ENCODE assay signal across 8 mouse cellular contexts in genomic region chr17:30006877-30007276, GRCm38 (mm10). TPM values are rescaled to one million over a fixed set of nuclear protein-coding genes. Genes with fewer than 3 reads are reported as not detected.
A peak's percentile ranks its signal among the peaks of the same experiment; 100 is the strongest.
DNase-seq lines count a peak whose midpoint lies in the region; ATAC-seq and TF ChIP-seq lines count a peak whose summit lies in the region.
"Had no signal": no experiment of that assay in that cellular context is flagged by ENCODE, and none has a peak within 500 bp of the region (broad histone marks: within the 10 kb centered on the region; RNA-seq: fewer than 3 reads in every experiment).

No protein-coding gene starts in this region.

- no peak overlapping the region for H3K9ac ChIP-seq in lung, embryonic 15.5 days
- H3K9ac ChIP-seq in heart, embryonic 16.5 days (ENCODE audit: low read length), result no peak overlapping the region
- H3K9ac ChIP-seq in limb, embryonic 15.5 days, result no peak overlapping the region

- peak overlapping the region; percentile 2; the same call in 1 of the 2 replicates for H3K4me3 ChIP-seq in lung, embryonic 15.5 days
- H3K4me3 ChIP-seq in heart, embryonic 16.5 days (ENCODE audit: low read length), result no peak overlapping the region
- no peak overlapping the region for H3K4me3 ChIP-seq in limb, embryonic 15.5 days
- peak overlapping the region; percentile 7 for H3K4me3 ChIP-seq in small intestine, adult 2 months (ENCODE audit: low read depth, low read length)

- TF ChIP-seq CTCF in small intestine, adult 2 months (IDR thresholded peaks at IDR 0.05; ENCODE audit: extremely low read depth, insufficient read length, insufficient replicate concordance, low read depth, low read length), result no peak

- H3K27me3 ChIP-seq in lung, embryonic 15.5 days, result no peaks in the 10 kb centered on the region
- no peaks in the 10 kb centered on the region for H3K27me3 ChIP-seq in heart, embryonic 16.5 days (ENCODE audit: control insufficient read depth, insufficient read depth, low read length)
- H3K27me3 ChIP-seq in limb, embryonic 15.5 days, result no peaks in the 10 kb centered on the region
- H3K27me3 ChIP-seq in small intestine, adult 2 months (ENCODE audit: control insufficient read depth, insufficient read depth, low read length), result no peaks in the 10 kb centered on the region

- DNase-seq in lung, postnatal 14 days, result no peak
- no peak for DNase-seq in urinary bladder, adult 18-20 months (ENCODE audit: low spot score in 2 of 2)
- no peak for DNase-seq in gastrocnemius, postnatal 4 days (ENCODE audit: low spot score in 2 of 2)

- peak overlapping the region; percentile 68 for H3K4me2 ChIP-seq in lung, embryonic 15.5 days
- peak overlapping the region; percentile 3 for H3K4me2 ChIP-seq in heart, embryonic 16.5 days (ENCODE audit: low read depth, low read length)
- peak overlapping the region; percentile 58; the same call in 1 of the 2 replicates for H3K4me2 ChIP-seq in limb, embryonic 15.5 days

- no peaks in the 10 kb centered on the region for H3K9me3 ChIP-seq in lung, embryonic 15.5 days
- no peaks in the 10 kb centered on the region for H3K9me3 ChIP-seq in heart, embryonic 16.5 days (replicated peaks; ENCODE audit: control insufficient read depth, low read length)
- no peaks in the 10 kb centered on the region for H3K9me3 ChIP-seq in limb, embryonic 15.5 days

- H3K4me1 ChIP-seq in lung, embryonic 15.5 days, result peaks cover 40% of the 10 kb centered on the region
- H3K4me1 ChIP-seq in heart, embryonic 16.5 days (ENCODE audit: control insufficient read depth, insufficient read depth, low read length), result peaks cover 39% of the 10 kb centered on the region
- peaks cover 41% of the 10 kb centered on the region for H3K4me1 ChIP-seq in limb, embryonic 15.5 days
- peaks cover 24% of the 10 kb centered on the region; the same call in 1 of the 2 replicates for H3K4me1 ChIP-seq in small intestine, adult 2 months (ENCODE audit: control insufficient read depth, insufficient read depth, insufficient read length, low read length)

- H3K27ac ChIP-seq in lung, embryonic 15.5 days, result no peak overlapping the region
- H3K27ac ChIP-seq in heart, embryonic 16.5 days (ENCODE audit: low read length), result no peak overlapping the region
- H3K27ac ChIP-seq in limb, embryonic 15.5 days, result no peak overlapping the region
- H3K27ac ChIP-seq in small intestine, adult 2 months (ENCODE audit: insufficient read depth, low read depth, low read length), result peak overlapping the region; percentile 94

- 65% methylated on average over 2 of the region's 2 CpGs for WGBS in lung, embryonic 15.5 days
- 53% methylated on average over 2 of the region's 2 CpGs for WGBS in heart, embryonic 16.5 days
- 71% methylated on average over 2 of the region's 2 CpGs for WGBS in limb, embryonic 15.5 days
- 61% methylated on average over 2 of the region's 2 CpGs for WGBS in small intestine, adult 2 months

- no peak for ATAC-seq in lung, embryonic 15.5 days (ENCODE audit: borderline replicate concordance, extremely low read depth, low FRiP score, low TSS enrichment)
- ATAC-seq in heart, embryonic 16.5 days (replicated peaks; ENCODE audit: extremely low read depth, insufficient read depth, low FRiP score), result no peak
- ATAC-seq in limb, embryonic 15.5 days (ENCODE audit: insufficient number of reproducible peaks, low FRiP score, low TSS enrichment, low read depth), result no peak
- ATAC-seq: inflammation-experienced regulatory T-cells, adult 6 months had no signal

- no peaks in the 10 kb centered on the region for H3K36me3 ChIP-seq in lung, embryonic 15.5 days
- H3K36me3 ChIP-seq in heart, embryonic 16.5 days (ENCODE audit: control insufficient read depth, insufficient read depth), result no peaks in the 10 kb centered on the region
- H3K36me3 ChIP-seq in limb, embryonic 15.5 days, result no peaks in the 10 kb centered on the region
- H3K36me3 ChIP-seq in small intestine, adult 2 months (ENCODE audit: control insufficient read depth, insufficient read depth, low read length), result no peaks in the 10 kb centered on the region

- TF ChIP-seq POLR2A in small intestine, adult 2 months (IDR thresholded peaks at IDR 0.05; ENCODE audit: low read depth, low read length), result no peak

RNA-seq across cellular contexts. Expression of gene Zfand3, which starts 2.3 kb away (rescaled TPM):
- 56.7 and 59.8 TPM in 2 replicates for polyA plus RNA-seq in lung, embryonic 15.5 days (2015; fragmentation: Nextera tagmentation; extraction: Ambion mirVana)
- 51.8 and 55.8 TPM in 2 replicates for polyA plus RNA-seq in heart, embryonic 16.5 days (2015; fragmentation: Nextera tagmentation; extraction: Ambion mirVana)
- 46.7 and 53.1 TPM in 2 replicates for polyA plus RNA-seq in limb, embryonic 15.5 days (2015; fragmentation: Nextera tagmentation; extraction: Ambion mirVana)
- polyA plus RNA-seq in small intestine, adult 2 months (2012; rRNA removed), result 33.3 and 58.6 TPM in 2 replicates
- 100 to 1,000 TPM; 122 to 139 TPM for total RNA-seq in gastrocnemius, postnatal 4 days (2021)

RNA-seq across cellular contexts. Expression of gene Mdga1, which starts 37.0 kb away (rescaled TPM):
- 4.1 and 4.2 TPM in 2 replicates for polyA plus RNA-seq in lung, embryonic 15.5 days (2015; fragmentation: Nextera tagmentation; extraction: Ambion mirVana)
- polyA plus RNA-seq in heart, embryonic 16.5 days (2015; fragmentation: Nextera tagmentation; extraction: Ambion mirVana), result 5.4 and 5.7 TPM in 2 replicates
- polyA plus RNA-seq in limb, embryonic 15.5 days (2015; fragmentation: Nextera tagmentation; extraction: Ambion mirVana), result 4.0 and 5.8 TPM in 2 replicates
- 1.1 and 2.7 TPM in 2 replicates for polyA plus RNA-seq in small intestine, adult 2 months (2012; rRNA removed)
- total RNA-seq in gastrocnemius, postnatal 4 days (2021), result 10 to 100 TPM; 33.5 to 43.2 TPM
- polyA plus RNA-seq: inflammation-experienced regulatory T-cells, adult 6 months had no signal

Comparison
In these comparisons a context has a peak if more than half of its experiments do, and no peak if none do; other contexts are left out.
1. H3K4me2 ChIP-seq: peak in every context shown above with its lines; median percentile 68 in lung, embryonic 15.5 days; 58 in limb, embryonic 15.5 days; 3 in heart, embryonic 16.5 days.
2. H3K4me3 ChIP-seq: peak in lung, embryonic 15.5 days (single experiment) and small intestine, adult 2 months (single experiment); none in heart, embryonic 16.5 days (single experiment) and limb, embryonic 15.5 days (single experiment).